Mouse (Mus musculus) embryonic facial prominence, embryonic 14.5 days (tissue): ENCODE measurements at regions not wholly inside any gene's neighbourhood (a gene's known extent, or its start where the extent isn't known, plus 50 kb on each side); places are given as distances from the start of the nearest gene placed in this dataset.

Source experiments
- ATAC-seq: fragments of 200-750 bp; cut with Nextera tagmentation; 2 replicates; pipeline ENCODE4 v1.8.0; 2017; ENCODE audit warnings: low read depth, moderate number of reproducible peaks, moderate TSS enrichment
- DNase-seq: peaks from one replicate; pipeline ENCODE4 v3.0.0-alpha.2; 2015; ENCODE audit warnings: low spot score
- H3K27ac ChIP-seq: fragments of 300-500 bp; sonication (generic); replicated peaks from 2 replicates; pipeline ENCODE4 v1.5.1; 2014; ENCODE audit warnings: low read depth, mild to moderate bottlenecking, low read length, moderate library complexity
- H3K27me3 ChIP-seq: fragments of 300-500 bp; sonication (generic); replicated peaks from 2 replicates; pipeline ENCODE4 v1.6.1; 2014; ENCODE audit warnings: low read length; ENCODE audit not compliant: control insufficient read depth, insufficient read depth
- H3K36me3 ChIP-seq: fragments of 300-500 bp; sonication (generic); 2 replicates; pipeline ENCODE4 v1.6.1; 2014; ENCODE audit warnings: low read length, mixed read lengths; ENCODE audit not compliant: control insufficient read depth, insufficient read depth
- H3K4me1 ChIP-seq: fragments of 300-500 bp; sonication (generic); 2 replicates; pipeline ENCODE4 v1.6.1; 2014; ENCODE audit warnings: antibody characterized with exemption, low read length; ENCODE audit not compliant: control insufficient read depth, insufficient read depth
- H3K4me2 ChIP-seq: fragments of 300-500 bp; sonication (generic); 2 replicates; pipeline ENCODE4 v1.6.1; 2014; ENCODE audit warnings: low read depth, mild to moderate bottlenecking, low read length, moderate library complexity, mixed read lengths
- H3K4me3 ChIP-seq: fragments of 300-500 bp; sonication (generic); 2 replicates; pipeline ENCODE4 v1.5.1; 2014; ENCODE audit warnings: low read depth, mild to moderate bottlenecking, low read length
- H3K9ac ChIP-seq: fragments of 300-500 bp; sonication (generic); 2 replicates; pipeline ENCODE4 v1.6.1; 2014; ENCODE audit warnings: low read depth, mild to moderate bottlenecking, low read length, moderate library complexity, mixed read lengths
- H3K9me3 ChIP-seq: fragments of 300-500 bp; sonication (generic); 2 replicates; pipeline ENCODE4 v1.6.1; 2016; ENCODE audit warnings: low read length; ENCODE audit not compliant: control insufficient read depth
- WGBS: fragments of 180-500 bp; shearing (Covaris S2); extraction: QIAGEN DNeasy Blood & Tissue Kit; methylation state at CpG from one replicate; pipeline ENCODE4 v1.1.7; 2014; 5-methylcytosine and 5-hydroxymethylcytosine counted together

GRCm38 (mm10) chr13:60308062-60308801 lies 131.1 kb upstream of the Gas1 start:
- Histone ChIP-seq H3K9ac (no peak overlapping the region), H3K27me3 (no peaks in the 10 kb centered on the region), H3K4me2 (no peak overlapping the region), H3K36me3 (no peaks in the 10 kb centered on the region), H3K4me3 (no peak overlapping the region), H3K9me3 (no peaks in the 10 kb centered on the region), H3K4me1 (peaks cover 27% of the 10 kb centered on the region), H3K27ac (peak overlapping the region; percentile 77)
- 36% methylated on average over 13 of the region's 13 CpGs for WGBS
- peak; percentile 83 for ATAC-seq
- DNase-seq, result peak; percentile 92

DNA sequence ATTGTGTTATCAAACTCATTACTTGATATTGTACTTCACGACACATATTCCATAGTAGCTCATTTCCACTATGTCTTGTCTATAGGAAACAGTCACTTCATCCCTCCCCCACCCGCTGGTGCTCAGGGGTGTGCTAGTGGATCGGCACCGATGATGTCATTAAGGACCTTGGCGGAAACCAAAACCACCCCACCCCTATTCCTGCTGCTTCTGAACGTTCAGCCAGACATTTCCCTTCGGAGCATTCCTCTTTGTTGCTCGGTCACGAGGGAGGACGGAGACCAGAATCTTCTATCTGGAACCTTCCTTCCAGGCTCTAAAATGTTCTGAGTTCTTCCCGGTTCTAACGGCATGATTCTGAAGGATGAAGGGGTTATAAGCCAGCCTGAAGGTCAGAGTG lies 132.3 kb upstream of the Gas1 start:
- DNase-seq, result no peak
- Histone ChIP-seq H3K9ac (no peak overlapping the region), H3K27ac (no peak overlapping the region), H3K27me3 (no peaks in the 10 kb centered on the region), H3K4me1 (peaks cover 21% of the 10 kb centered on the region), H3K36me3 (no peaks in the 10 kb centered on the region), H3K9me3 (no peaks in the 10 kb centered on the region), H3K4me3 (no peak overlapping the region), H3K4me2 (no peak overlapping the region)
- ATAC-seq, result no peak
- whole genome bisulfite sequencing, result 88% methylated on average over 12 of the region's 12 CpGs

- 90% methylated on average over 4 of the region's 4 CpGs for WGBS
- H3K4me2 ChIP-seq, result no peak overlapping the region
- peaks cover 21% of the 10 kb centered on the region for H3K4me1 ChIP-seq
- ATAC-seq (no peak), DNase-seq (no peak)
- H3K36me3 ChIP-seq, result no peaks in the 10 kb centered on the region
- H3K9me3 ChIP-seq, result no peaks in the 10 kb centered on the region
- no peak overlapping the region for H3K9ac ChIP-seq
- no peak overlapping the region for H3K4me3 ChIP-seq
- H3K27ac ChIP-seq, result no peak overlapping the region
- H3K27me3 ChIP-seq, result no peaks in the 10 kb centered on the region
Observed at GRCm38 (mm10) chr13:60309926-60310325, 132.8 kb upstream of the Gas1 start.

DNA sequence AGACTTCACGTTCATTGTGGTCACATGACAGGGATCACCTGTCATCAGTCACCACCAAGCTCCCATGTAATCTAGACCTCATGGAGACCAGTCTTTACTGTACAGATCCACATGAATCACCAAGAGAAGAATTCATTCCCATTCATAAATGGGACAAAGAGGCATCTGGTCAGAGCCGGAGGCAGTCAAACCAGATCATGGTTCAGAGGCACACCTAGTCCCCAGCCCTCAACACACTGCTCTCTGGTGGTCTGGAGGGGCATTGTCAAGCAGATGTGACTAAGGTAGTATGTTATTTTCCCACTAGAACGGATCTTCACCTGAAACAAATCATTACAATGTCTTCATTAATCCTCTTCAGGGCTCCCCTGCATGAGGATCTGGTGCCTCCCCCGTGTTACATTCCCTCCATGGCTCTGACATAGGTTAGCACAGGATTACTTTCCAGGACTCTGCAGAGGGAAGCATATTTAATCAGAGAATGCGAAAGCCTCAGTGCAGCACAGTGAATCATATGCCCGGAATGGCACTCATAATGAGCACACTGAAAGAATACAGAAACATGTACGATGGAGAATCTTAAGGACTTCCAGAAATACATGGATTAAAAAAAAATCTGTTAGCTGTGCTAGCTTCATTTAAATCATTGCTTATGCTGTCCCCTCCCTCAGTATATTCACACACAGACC lies 135.4 kb upstream of the Gas1 start:
- 62% methylated on average over 7 of the region's 7 CpGs for WGBS
- no peak for ATAC-seq
- H3K36me3 ChIP-seq, result no peaks in the 10 kb centered on the region

GRCm38 (mm10) chr13:60318436-60319020 lies 141.4 kb upstream of the Gas1 start:
- Histone ChIP-seq H3K4me2 (no peak overlapping the region), H3K27me3 (no peaks in the 10 kb centered on the region), H3K9me3 (no peaks in the 10 kb centered on the region), H3K27ac (no peak overlapping the region), H3K4me1 (no peaks in the 10 kb centered on the region), H3K9ac (no peak overlapping the region), H3K36me3 (no peaks in the 10 kb centered on the region), H3K4me3 (no peak overlapping the region)
- DNase-seq (peak; percentile 44), ATAC-seq (no peak)
- WGBS, result 67% methylated on average over 8 of the region's 8 CpGs

More for the DNA sequence above, 135.4 kb upstream of the Gas1 start:
- no peak overlapping the region for H3K9ac ChIP-seq
- no peak overlapping the region for H3K4me2 ChIP-seq
- H3K4me1 ChIP-seq, result peaks cover 15% of the 10 kb centered on the region
- no peaks in the 10 kb centered on the region for H3K27me3 ChIP-seq
- no peaks in the 10 kb centered on the region for H3K9me3 ChIP-seq
- no peak overlapping the region for H3K4me3 ChIP-seq
- no peak for DNase-seq
- no peak overlapping the region; the same call in 1 of the 2 replicates for H3K27ac ChIP-seq

DNA sequence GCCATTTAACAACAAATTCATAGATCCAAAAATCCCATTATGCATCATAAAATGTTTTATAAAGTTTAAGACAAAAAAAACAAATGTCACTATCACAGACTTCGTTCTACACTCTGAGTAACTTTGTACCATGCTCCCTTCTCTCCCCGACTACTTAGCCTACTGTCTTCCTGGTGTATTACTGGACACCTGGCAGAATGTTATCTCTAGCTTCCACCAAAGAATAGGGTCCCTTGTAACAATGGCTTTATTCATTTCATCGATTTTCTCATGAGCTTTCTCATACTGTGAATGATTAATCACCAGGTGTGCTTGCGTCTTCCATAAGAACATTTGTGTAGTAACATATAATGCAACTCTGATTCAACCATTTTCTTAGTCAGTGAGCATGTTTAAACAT lies 142.1 kb upstream of the Gas1 start:
- no peaks in the 10 kb centered on the region for H3K4me1 ChIP-seq
- 81% methylated on average over 4 of the region's 4 CpGs for WGBS

GRCm38 (mm10) chr13:60319861-60320602 lies 142.9 kb upstream of the Gas1 start:
- no peaks in the 10 kb centered on the region for H3K4me1 ChIP-seq
- H3K27me3 ChIP-seq, result no peaks in the 10 kb centered on the region
- no peak overlapping the region for H3K9ac ChIP-seq
- DNase-seq, result no peak
- no peak for ATAC-seq
- no peaks in the 10 kb centered on the region for H3K36me3 ChIP-seq
- no peak overlapping the region for H3K27ac ChIP-seq
- no peak overlapping the region for H3K4me3 ChIP-seq
- H3K9me3 ChIP-seq, result no peaks in the 10 kb centered on the region
- no peak overlapping the region for H3K4me2 ChIP-seq
- WGBS, result 72% methylated on average over 5 of the region's 5 CpGs

More for the DNA sequence above, 142.1 kb upstream of the Gas1 start:
- DNase-seq (no peak), ATAC-seq (no peak)
- Histone ChIP-seq H3K4me3 (no peak overlapping the region), H3K9ac (no peak overlapping the region), H3K36me3 (no peaks in the 10 kb centered on the region), H3K27ac (no peak overlapping the region), H3K27me3 (no peaks in the 10 kb centered on the region), H3K4me2 (no peak overlapping the region), H3K9me3 (no peaks in the 10 kb centered on the region)

DNA sequence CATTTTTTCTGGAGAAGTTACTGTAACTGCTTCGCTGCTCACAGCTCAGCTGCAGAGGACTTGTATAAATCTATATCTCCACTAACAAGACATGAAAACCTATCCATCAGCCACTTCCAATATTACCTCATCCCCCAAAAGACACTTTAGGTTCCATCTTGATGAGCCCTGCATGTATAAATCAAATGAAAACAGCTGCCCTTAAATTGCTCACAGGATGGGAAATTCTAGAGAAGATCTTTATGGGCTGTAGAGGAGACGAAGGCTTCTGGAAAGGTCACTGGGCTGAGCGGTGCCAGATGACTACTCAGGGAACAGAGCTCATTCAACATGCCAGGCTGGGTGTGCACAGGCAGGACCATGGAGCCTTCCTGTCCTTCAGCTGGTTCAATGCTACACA lies 145.4 kb upstream of the Gas1 start:
- H3K9ac ChIP-seq, result no peak overlapping the region
- DNase-seq (peak; percentile 31), ATAC-seq (no peak)
- H3K4me2 ChIP-seq, result no peak overlapping the region
- peaks cover 9% of the 10 kb centered on the region; the same call in 1 of the 2 replicates for H3K9me3 ChIP-seq
- H3K27me3 ChIP-seq, result no peaks in the 10 kb centered on the region
- H3K4me3 ChIP-seq, result no peak overlapping the region
- no peaks in the 10 kb centered on the region for H3K36me3 ChIP-seq
- 55% methylated on average over 3 of the region's 3 CpGs for whole genome bisulfite sequencing
- H3K4me1 ChIP-seq, result no peaks in the 10 kb centered on the region
- H3K27ac ChIP-seq, result no peak overlapping the region
